Mouse (Mus musculus): Measurements from ENCODE around the gene Chga.

- TF ChIP-seq CTCF (conservative IDR thresholded peaks at IDR 0.05; ENCODE audit: low read length) (no peak), POU5F1 (IDR thresholded peaks at IDR 0.05; ENCODE audit: borderline replicate concordance, low read length) (no peak)
Measured at GRCm38 (mm10) chr12:102600345-102600744, 45.6 kb downstream of the Chga start.

Measured in E14TG2a.4 (cell line).